Mouse (Mus musculus) heart, embryonic 10.5 days (tissue): ENCODE data around the gene Oxt. TPM values are rescaled to one million over a fixed set of nuclear protein-coding genes. Genes with fewer than 3 reads are reported as not detected.
A peak's percentile ranks its signal among the peaks of the same experiment; 100 is the strongest.

Experiments used
- DNase-seq: peaks from one replicate; pipeline ENCODE4 v3.0.0-alpha.2; 2017; ENCODE audit warnings: low spot score
- H3K27ac ChIP-seq: fragments of 300-500 bp; sonication (generic); 2 replicates; pipeline ENCODE4 v1.5.1; 2016; ENCODE audit warnings: mild to moderate bottlenecking
- H3K27me3 ChIP-seq: fragments of 300-500 bp; sonication (generic); 2 replicates; pipeline ENCODE4 v1.6.1; 2016; ENCODE audit warnings: mild to moderate bottlenecking; ENCODE audit not compliant: poor library complexity, insufficient read depth, severe bottlenecking
- H3K36me3 ChIP-seq: fragments of 300-500 bp; sonication (generic); 2 replicates; pipeline ENCODE4 v1.6.1; 2016; ENCODE audit warnings: mild to moderate bottlenecking, moderate library complexity
- H3K4me1 ChIP-seq: fragments of 300-500 bp; sonication (generic); 2 replicates; pipeline ENCODE4 v1.6.1; 2016; ENCODE audit warnings: mild to moderate bottlenecking
- H3K4me3 ChIP-seq: fragments of 300-500 bp; sonication (generic); 2 replicates; pipeline ENCODE4 v1.5.1; 2016; ENCODE audit warnings: mild to moderate bottlenecking, moderate library complexity
- H3K9me3 ChIP-seq: fragments of 300-500 bp; sonication (generic); 2 replicates; pipeline ENCODE4 v1.6.1; 2016; ENCODE audit warnings: mild to moderate bottlenecking, moderate library complexity
- WGBS: fragments of 180-500 bp; shearing (Covaris S2); methylation state at CpG from one replicate; pipeline ENCODE4 v1.1.7; 2016; 5-methylcytosine and 5-hydroxymethylcytosine counted together
- polyA plus RNA-seq: library from polyadenylated mRNA; unstranded; fragments of >200 nt; fragmentation: Nextera tagmentation; extraction: Ambion mirVana; gene quantifications from 2 replicates; pipeline ENCODE4 v1.2.1, GENCODE M21; 2016

Gene Oxt
- polyA plus RNA-seq, 1 experiment from 2014 or later = not detected

- Histone ChIP-seq H3K27ac (no peak overlapping the region), H3K4me1 (peaks cover 42% of the 10 kb centered on the region), H3K4me3 (no peak overlapping the region), H3K27me3 (peaks cover 51% of the 10 kb centered on the region), H3K36me3 (no peaks in the 10 kb centered on the region), H3K9me3 (no peaks in the 10 kb centered on the region)
- DNase-seq = no peak
- WGBS = 73% methylated on average over 10 of the region's 10 CpGs
Measured at GRCm38 (mm10) chr2:130583902-130584560, 8.1 kb downstream of the Oxt start.

GRCm38 (mm10) chr2:130586016-130586415 is 10.0 kb downstream of the Oxt start:
- Histone ChIP-seq H3K4me1 (peaks cover 27% of the 10 kb centered on the region), H3K9me3 (no peaks in the 10 kb centered on the region), H3K4me3 (no peak overlapping the region), H3K27me3 (peaks cover 31% of the 10 kb centered on the region), H3K27ac (no peak overlapping the region), H3K36me3 (peaks cover 10% of the 10 kb centered on the region)
- 85% methylated on average over 6 of the region's 6 CpGs for WGBS
- no peak for DNase-seq

- H3K36me3 ChIP-seq = peaks cover 21% of the 10 kb centered on the region
- peaks cover 10% of the 10 kb centered on the region; the same call in 1 of the 2 replicates for H3K27me3 ChIP-seq
- peaks cover 11% of the 10 kb centered on the region for H3K4me1 ChIP-seq
- no peaks in the 10 kb centered on the region for H3K9me3 ChIP-seq
- WGBS = 44% methylated on average over 2 of the region's 2 CpGs
- no peak overlapping the region for H3K27ac ChIP-seq
- H3K4me3 ChIP-seq = no peak overlapping the region
- DNase-seq = no peak
Measured at GRCm38 (mm10) chr2:130588373-130588772, 12.4 kb downstream of the Oxt start.

- Histone ChIP-seq H3K4me1 (peaks cover 7% of the 10 kb centered on the region; the same call in 1 of the 2 replicates), H3K36me3 (peaks cover 28% of the 10 kb centered on the region), H3K27me3 (peaks cover 4% of the 10 kb centered on the region; the same call in 1 of the 2 replicates), H3K9me3 (no peaks in the 10 kb centered on the region), H3K27ac (no peak overlapping the region), H3K4me3 (no peak overlapping the region)
- 66% methylated on average over 4 of the region's 4 CpGs for WGBS
- no peak for DNase-seq
Measured at GRCm38 (mm10) chr2:130589157-130589556, 13.2 kb downstream of the Oxt start.

GRCm38 (mm10) chr2:130589761-130590160 is 13.8 kb downstream of the Oxt start:
- Histone ChIP-seq H3K36me3 (peaks cover 33% of the 10 kb centered on the region), H3K9me3 (no peaks in the 10 kb centered on the region), H3K27ac (no peak overlapping the region), H3K4me3 (no peak overlapping the region), H3K27me3 (peaks cover 4% of the 10 kb centered on the region; the same call in 1 of the 2 replicates), H3K4me1 (0 out of 2 replicates have a peak, but pooled peaks cover 4% of the 10 kb centered on the region)
- no peak for DNase-seq
- WGBS = 90% methylated on average over 2 of the region's 2 CpGs

- 83% methylated on average over 2 of the region's 2 CpGs for WGBS
- no peaks in the 10 kb centered on the region for H3K9me3 ChIP-seq
- H3K4me3 ChIP-seq = no peak overlapping the region
- no peak overlapping the region for H3K27ac ChIP-seq
- no peak for DNase-seq
- peaks cover 4% of the 10 kb centered on the region; the same call in 1 of the 2 replicates for H3K27me3 ChIP-seq
- H3K36me3 ChIP-seq = peaks cover 44% of the 10 kb centered on the region
- peaks cover 11% of the 10 kb centered on the region for H3K4me1 ChIP-seq
Measured at GRCm38 (mm10) chr2:130591016-130591415, 15.0 kb downstream of the Oxt start.

GRCm38 (mm10) chr2:130595596-130595995 is 19.6 kb downstream of the Oxt start:
- H3K4me1 ChIP-seq = peaks cover 9% of the 10 kb centered on the region
- no peak overlapping the region for H3K4me3 ChIP-seq
- H3K9me3 ChIP-seq = no peaks in the 10 kb centered on the region
- H3K36me3 ChIP-seq = peaks cover 78% of the 10 kb centered on the region
- no peak for DNase-seq
- no peaks in the 10 kb centered on the region for H3K27me3 ChIP-seq
- no peak overlapping the region for H3K27ac ChIP-seq
- 67% methylated on average over 1 of the region's 1 CpGs for WGBS

- no peaks in the 10 kb centered on the region for H3K27me3 ChIP-seq
- peaks cover 77% of the 10 kb centered on the region for H3K36me3 ChIP-seq
- H3K27ac ChIP-seq = no peak overlapping the region
- H3K4me3 ChIP-seq = no peak overlapping the region
- peak; percentile 74 for DNase-seq
- 19% methylated on average over 1 of the region's 1 CpGs for WGBS
- H3K4me1 ChIP-seq = peaks cover 9% of the 10 kb centered on the region
- no peaks in the 10 kb centered on the region for H3K9me3 ChIP-seq
Measured at GRCm38 (mm10) chr2:130597601-130598010, 21.6 kb downstream of the Oxt start.

GRCm38 (mm10) chr2:130598399-130598798 is 22.4 kb downstream of the Oxt start:
- H3K9me3 ChIP-seq = no peaks in the 10 kb centered on the region
- no peak overlapping the region for H3K27ac ChIP-seq
- DNase-seq = no peak
- 50% methylated on average over 3 of the region's 3 CpGs for whole genome bisulfite sequencing
- H3K4me1 ChIP-seq = peaks cover 9% of the 10 kb centered on the region
- H3K27me3 ChIP-seq = no peaks in the 10 kb centered on the region
- no peak overlapping the region for H3K4me3 ChIP-seq
- peaks cover 85% of the 10 kb centered on the region for H3K36me3 ChIP-seq

GRCm38 (mm10) chr2:130602195-130602594 is 26.2 kb downstream of the Oxt start:
- no peaks in the 10 kb centered on the region for H3K4me1 ChIP-seq
- no peaks in the 10 kb centered on the region for H3K9me3 ChIP-seq
- no peak overlapping the region for H3K4me3 ChIP-seq
- DNase-seq = no peak
- peaks cover 62% of the 10 kb centered on the region for H3K36me3 ChIP-seq
- H3K27ac ChIP-seq = no peak overlapping the region
- no peaks in the 10 kb centered on the region for H3K27me3 ChIP-seq
- 85% methylated on average over 4 of the region's 4 CpGs for WGBS

GRCm38 (mm10) chr2:130613091-130613490 is 37.1 kb downstream of the Oxt start:
- Histone ChIP-seq H3K27me3 (no peaks in the 10 kb centered on the region), H3K36me3 (peaks cover 42% of the 10 kb centered on the region), H3K4me3 (no peak overlapping the region), H3K9me3 (no peaks in the 10 kb centered on the region), H3K27ac (no peak overlapping the region), H3K4me1 (no peaks in the 10 kb centered on the region)
- 61% methylated on average over 3 of the region's 3 CpGs for WGBS
- no peak for DNase-seq

GRCm38 (mm10) chr2:130618972-130619371 is 43.0 kb downstream of the Oxt start:
- H3K36me3 ChIP-seq = peaks cover 64% of the 10 kb centered on the region
- 87% methylated on average over 7 of the region's 7 CpGs for WGBS
- no peak overlapping the region for H3K4me3 ChIP-seq
- H3K27ac ChIP-seq = no peak overlapping the region
- H3K9me3 ChIP-seq = no peaks in the 10 kb centered on the region
- H3K4me1 ChIP-seq = no peaks in the 10 kb centered on the region
- no peak for DNase-seq
- H3K27me3 ChIP-seq = no peaks in the 10 kb centered on the region
